Mouse (Mus musculus): ENCODE data around the gene Syvn1. TPM values are rescaled to one million over a fixed set of nuclear protein-coding genes. Genes with fewer than 3 reads are reported as not detected.
A peak's percentile ranks its signal among the peaks of the same experiment; 100 is the strongest.

Gene Syvn1
- polyA plus RNA-seq, 1 experiment from 2014 or later: 18.5 TPM

DNA sequence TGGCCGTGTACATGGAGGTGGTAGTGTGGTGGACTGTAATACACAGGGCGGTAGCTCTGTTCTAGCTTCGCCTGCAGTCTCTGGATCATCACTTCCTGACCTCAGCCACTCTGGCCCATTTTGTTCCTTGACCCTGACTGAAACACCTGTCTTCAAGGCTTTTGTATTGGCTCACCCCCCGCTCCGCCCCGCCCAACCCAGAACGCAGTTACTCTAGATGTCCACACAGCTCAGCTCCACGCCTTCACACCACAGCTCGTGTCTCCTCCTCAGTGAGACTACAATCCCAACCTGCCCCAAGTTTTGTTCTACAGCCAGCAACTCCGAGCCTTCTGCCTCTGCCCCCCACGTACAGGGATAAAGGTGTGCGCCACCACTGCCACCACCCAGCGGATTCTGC, 42.5 kb downstream of the Syvn1 start:
- ATAC-seq (ENCODE audit: low FRiP score, low TSS enrichment): no peak
- Histone ChIP-seq H3K27me3 (ENCODE audit: control insufficient read depth, insufficient read depth, low read length) (no peaks in the 10 kb centered on the region), H3K36me3 (ENCODE audit: control insufficient read depth, insufficient read depth, low read length) (peaks cover 6% of the 10 kb centered on the region), H3K4me1 (replicated peaks; ENCODE audit: control insufficient read depth, insufficient read depth) (peaks cover under 1% of the 10 kb centered on the region; the same call in 1 of the 2 replicates), H3K4me2 (replicated peaks; ENCODE audit: low read depth) (no peak overlapping the region), H3K27ac (replicated peaks) (no peak overlapping the region), H3K9ac (ENCODE audit: low read length) (no peak overlapping the region), H3K4me3 (ENCODE audit: low read depth, low read length) (no peak overlapping the region), H3K9me3 (ENCODE audit: control insufficient read depth, low read length) (no peaks in the 10 kb centered on the region)
- 91% methylated on average over 13 of the region's 13 CpGs for WGBS
- TF ChIP-seq EP300 (optimal IDR thresholded peaks at IDR 0.05) (no peak), CTCF (IDR thresholded peaks at IDR 0.05; ENCODE audit: low read depth) (no peak)
- no peak for DNase-seq (ENCODE audit: low spot score)

DNA sequence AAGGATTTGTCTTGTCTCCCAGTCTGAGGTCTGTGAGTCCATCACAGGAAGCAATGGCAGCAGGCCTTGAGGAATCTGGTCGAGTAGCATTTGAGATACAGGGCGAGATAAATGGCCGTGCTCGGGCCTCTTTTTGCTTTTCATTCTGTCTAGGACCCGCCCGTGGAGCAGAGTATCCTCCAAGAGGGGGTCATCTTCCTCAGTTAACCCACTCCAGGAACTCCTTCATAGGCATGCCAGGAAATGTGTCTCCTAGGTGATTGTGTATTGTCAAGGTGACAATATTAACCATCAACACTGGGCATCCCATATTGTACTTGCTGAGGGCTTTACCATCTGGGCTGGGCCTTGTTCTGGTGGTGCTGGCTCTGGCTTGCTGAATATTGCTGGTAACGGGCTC, 47.7 kb downstream of the Syvn1 start, which contains the start of gene AC131692.1:
TSS of gene AC131692.1 (plus strand) at position 301 of the 400 bp plus-strand sequence.
- H3K4me1 ChIP-seq (replicated peaks; ENCODE audit: control insufficient read depth, insufficient read depth): no peaks in the 10 kb centered on the region
- H3K9ac ChIP-seq (ENCODE audit: low read length): no peak within 1 kb of the TSS
- no peak within 1 kb of the TSS for H3K27ac ChIP-seq (replicated peaks)
- no peak within 1 kb of the TSS for H3K4me2 ChIP-seq (replicated peaks; ENCODE audit: low read depth)
- no peaks in the 10 kb centered on the region for H3K9me3 ChIP-seq (ENCODE audit: control insufficient read depth, low read length)
- H3K36me3 ChIP-seq (ENCODE audit: control insufficient read depth, insufficient read depth, low read length): peaks cover 6% of the 10 kb centered on the region
- DNase-seq (ENCODE audit: low spot score) (no peak), ATAC-seq (ENCODE audit: low FRiP score, low TSS enrichment) (no peak)
- no peak within 1 kb of the TSS for H3K4me3 ChIP-seq (ENCODE audit: low read depth, low read length)
- H3K27me3 ChIP-seq (ENCODE audit: control insufficient read depth, insufficient read depth, low read length): no peaks in the 10 kb centered on the region
- TF ChIP-seq CTCF (IDR thresholded peaks at IDR 0.05; ENCODE audit: low read depth) (no peak), EP300 (optimal IDR thresholded peaks at IDR 0.05) (no peak)
- WGBS: 85% methylated on average over 7 of the region's 7 CpGs

DNA sequence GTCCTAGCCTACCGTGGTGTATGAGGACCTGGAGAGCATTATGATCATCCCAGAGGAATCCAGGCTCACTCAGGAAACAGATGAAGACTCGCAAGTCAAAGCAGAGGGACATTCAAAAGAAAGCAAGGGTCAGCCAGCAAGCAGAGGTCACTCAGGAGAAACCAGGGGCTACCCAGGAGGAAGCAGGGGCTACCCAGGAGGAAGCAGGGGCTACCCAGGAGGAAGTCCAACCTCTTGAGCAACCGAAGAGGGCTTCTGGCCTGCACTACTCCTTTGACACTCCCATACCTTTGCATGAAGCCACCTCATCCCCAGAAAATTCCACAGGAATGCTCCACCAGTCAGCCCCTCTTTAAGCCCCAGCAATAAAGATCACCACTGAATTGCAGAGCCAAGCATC, 51.5 kb downstream of the Syvn1 start:
- Histone ChIP-seq H3K4me1 (replicated peaks; ENCODE audit: control insufficient read depth, insufficient read depth) (no peaks in the 10 kb centered on the region), H3K4me2 (replicated peaks; ENCODE audit: low read depth) (no peak overlapping the region), H3K9ac (ENCODE audit: low read length) (no peak overlapping the region), H3K4me3 (ENCODE audit: low read depth, low read length) (no peak overlapping the region), H3K9me3 (ENCODE audit: control insufficient read depth, low read length) (no peaks in the 10 kb centered on the region), H3K27me3 (ENCODE audit: control insufficient read depth, insufficient read depth, low read length) (no peaks in the 10 kb centered on the region), H3K27ac (replicated peaks) (no peak overlapping the region), H3K36me3 (ENCODE audit: control insufficient read depth, insufficient read depth, low read length) (no peaks in the 10 kb centered on the region)
- 85% methylated on average over 3 of the region's 3 CpGs for whole genome bisulfite sequencing
- ATAC-seq (ENCODE audit: low FRiP score, low TSS enrichment): no peak
- TF ChIP-seq CTCF (IDR thresholded peaks at IDR 0.05; ENCODE audit: low read depth) (no peak), EP300 (optimal IDR thresholded peaks at IDR 0.05) (no peak)
- DNase-seq (ENCODE audit: low spot score): no peak

DNA sequence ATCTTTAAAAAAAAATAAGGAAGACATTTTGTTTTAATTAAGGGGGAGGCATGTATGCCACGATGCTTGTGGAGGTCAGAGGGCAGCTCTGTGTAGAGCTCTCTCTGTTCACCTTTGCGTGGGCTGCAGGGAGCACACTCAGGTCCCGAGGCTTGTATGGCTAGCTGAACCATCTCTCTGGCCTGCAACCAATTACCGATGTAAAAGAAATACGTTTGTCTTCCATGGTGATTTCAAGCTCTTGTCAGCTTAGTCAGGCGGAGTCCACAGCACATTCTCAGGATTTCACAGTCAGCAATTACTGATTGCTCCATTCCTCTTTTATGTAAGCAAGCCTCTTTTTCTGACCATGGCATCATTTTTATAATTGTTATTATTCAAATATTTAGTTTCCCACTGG, 54.8 kb downstream of the Syvn1 start:
- 52% methylated on average over 6 of the region's 6 CpGs for WGBS
- H3K9ac ChIP-seq (ENCODE audit: low read length): no peak overlapping the region; the same call in 1 of the 2 replicates
- H3K36me3 ChIP-seq (ENCODE audit: control insufficient read depth, insufficient read depth, low read length): no peaks in the 10 kb centered on the region
- no peaks in the 10 kb centered on the region for H3K9me3 ChIP-seq (ENCODE audit: control insufficient read depth, low read length)
- DNase-seq (ENCODE audit: low spot score): no peak
- H3K4me3 ChIP-seq (ENCODE audit: low read depth, low read length): no peak overlapping the region
- no peaks in the 10 kb centered on the region for H3K27me3 ChIP-seq (ENCODE audit: control insufficient read depth, insufficient read depth, low read length)
- no peaks in the 10 kb centered on the region for H3K4me1 ChIP-seq (replicated peaks; ENCODE audit: control insufficient read depth, insufficient read depth)
- no peak overlapping the region for H3K27ac ChIP-seq (replicated peaks)
- no peak overlapping the region for H3K4me2 ChIP-seq (replicated peaks; ENCODE audit: low read depth)
- TF ChIP-seq CTCF (IDR thresholded peaks at IDR 0.05; ENCODE audit: low read depth): no peak
- no peak for TF ChIP-seq EP300 (optimal IDR thresholded peaks at IDR 0.05)
- no peak for ATAC-seq (ENCODE audit: low FRiP score, low TSS enrichment)

DNA sequence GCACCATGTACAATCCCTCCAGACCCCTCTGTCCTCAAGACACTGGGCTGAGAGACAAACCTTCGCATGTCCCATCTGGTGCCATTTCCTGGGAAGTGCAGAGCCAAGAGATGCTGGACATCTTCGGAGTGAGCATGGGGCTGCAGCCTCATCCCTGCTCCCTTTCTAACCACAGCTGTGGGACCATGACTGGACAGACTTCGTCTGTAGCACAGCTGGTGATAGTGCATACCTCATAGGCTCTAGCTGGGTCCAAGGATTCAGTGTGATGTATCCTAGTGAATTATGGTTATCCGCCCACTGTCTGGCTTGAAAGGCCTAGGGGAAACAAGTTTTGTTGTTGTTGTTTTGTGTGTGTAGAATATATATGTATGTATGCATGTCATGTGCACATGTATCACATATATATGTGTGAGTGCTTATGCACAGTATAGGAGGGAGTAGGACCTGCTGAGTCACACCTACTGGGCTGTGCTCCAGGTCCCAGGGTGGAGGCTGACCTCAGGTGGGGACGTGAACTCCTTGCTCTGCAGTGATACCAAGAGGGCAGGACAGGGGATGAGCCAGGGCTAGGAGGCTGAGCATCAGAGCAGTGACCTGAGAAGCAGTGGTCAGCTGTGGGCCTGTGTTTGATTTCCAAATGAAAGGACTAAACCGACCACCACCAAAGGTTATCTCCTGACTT, 55.9 kb downstream of the Syvn1 start:
- DNase-seq (ENCODE audit: low spot score) (peak; percentile 47), ATAC-seq (ENCODE audit: low FRiP score, low TSS enrichment) (peak; percentile 76)
- no peak overlapping the region for H3K4me2 ChIP-seq (replicated peaks; ENCODE audit: low read depth)
- no peaks in the 10 kb centered on the region for H3K9me3 ChIP-seq (ENCODE audit: control insufficient read depth, low read length)
- no peaks in the 10 kb centered on the region for H3K36me3 ChIP-seq (ENCODE audit: control insufficient read depth, insufficient read depth, low read length)
- no peak overlapping the region for H3K4me3 ChIP-seq (ENCODE audit: low read depth, low read length)
- 66% methylated on average over 6 of the region's 6 CpGs for WGBS
- no peaks in the 10 kb centered on the region for H3K27me3 ChIP-seq (ENCODE audit: control insufficient read depth, insufficient read depth, low read length)
- no peak overlapping the region for H3K27ac ChIP-seq (replicated peaks)
- H3K4me1 ChIP-seq (replicated peaks; ENCODE audit: control insufficient read depth, insufficient read depth): no peaks in the 10 kb centered on the region
- no peak overlapping the region for H3K9ac ChIP-seq (ENCODE audit: low read length)
- TF ChIP-seq EP300 (optimal IDR thresholded peaks at IDR 0.05) (no peak), CTCF (IDR thresholded peaks at IDR 0.05; ENCODE audit: low read depth) (no peak)

Small RNAs within 50 kb of the gene (microRNA-seq; reads per million reads assigned to microRNA genes)
- 1.9 reads per million for gene Mir6988

Other genes with a start within 250 kb of the Syvn1 start
- 13.8 and 18.8 TPM in 2 replicates for gene Frmd8, start 171.3 kb upstream of the Syvn1 start, polyA plus RNA-seq (2015; fragmentation: Nextera tagmentation; extraction: Ambion mirVana)
- 2.9 and 3.2 TPM in 2 replicates for gene Slc25a45, start 168.8 kb upstream of the Syvn1 start, polyA plus RNA-seq (2015; fragmentation: Nextera tagmentation; extraction: Ambion mirVana)
- gene Tigd3, start 152.4 kb upstream of the Syvn1 start, polyA plus RNA-seq (2015; fragmentation: Nextera tagmentation; extraction: Ambion mirVana): 0.77 and 1.0 TPM in 2 replicates
- gene Dpf2, start 133.6 kb upstream of the Syvn1 start, polyA plus RNA-seq (2015; fragmentation: Nextera tagmentation; extraction: Ambion mirVana): 47.0 and 54.9 TPM in 2 replicates
- 7.9 and 8.1 TPM in 2 replicates for gene Cdc42ep2, start 121.8 kb upstream of the Syvn1 start, polyA plus RNA-seq (2015; fragmentation: Nextera tagmentation; extraction: Ambion mirVana)
- gene Pola2, start 82.4 kb upstream of the Syvn1 start, polyA plus RNA-seq (2015; fragmentation: Nextera tagmentation; extraction: Ambion mirVana): 20.4 and 21.2 TPM in 2 replicates
- gene Slc22a20, start 60.4 kb upstream of the Syvn1 start, polyA plus RNA-seq (2015; fragmentation: Nextera tagmentation; extraction: Ambion mirVana): not detected in 2 replicates
- 21.2 and 21.4 TPM in 2 replicates for gene Capn1, start 30.7 kb upstream of the Syvn1 start, polyA plus RNA-seq (2015; fragmentation: Nextera tagmentation; extraction: Ambion mirVana)
- gene Mrpl49, start 11.2 kb downstream of the Syvn1 start, polyA plus RNA-seq (2015; fragmentation: Nextera tagmentation; extraction: Ambion mirVana): 35.0 and 36.6 TPM in 2 replicates
- 818 and 857 TPM in 2 replicates for gene Fau, start 11.3 kb downstream of the Syvn1 start, polyA plus RNA-seq (2015; fragmentation: Nextera tagmentation; extraction: Ambion mirVana)
- gene Znhit2, start 14.6 kb downstream of the Syvn1 start, polyA plus RNA-seq (2015; fragmentation: Nextera tagmentation; extraction: Ambion mirVana): 31.8 and 33.2 TPM in 2 replicates
- gene Tm7sf2, start 21.8 kb downstream of the Syvn1 start, polyA plus RNA-seq (2015; fragmentation: Nextera tagmentation; extraction: Ambion mirVana): 17.9 and 19.7 TPM in 2 replicates
- 43.2 and 48.9 TPM in 2 replicates for gene Vps51, start 30.7 kb downstream of the Syvn1 start, polyA plus RNA-seq (2015; fragmentation: Nextera tagmentation; extraction: Ambion mirVana)
- gene Tmem262, start 33.5 kb downstream of the Syvn1 start, polyA plus RNA-seq (2015; fragmentation: Nextera tagmentation; extraction: Ambion mirVana): not detected in 2 replicates
- 0.52 and 1.0 TPM in 2 replicates for gene Gm28374, start 35.7 kb downstream of the Syvn1 start, polyA plus RNA-seq (2015; fragmentation: Nextera tagmentation; extraction: Ambion mirVana)
- 58.4 and 62.5 TPM in 2 replicates for gene Zfpl1, start 38.4 kb downstream of the Syvn1 start, polyA plus RNA-seq (2015; fragmentation: Nextera tagmentation; extraction: Ambion mirVana)
- gene Cdca5, start 38.4 kb downstream of the Syvn1 start, polyA plus RNA-seq (2015; fragmentation: Nextera tagmentation; extraction: Ambion mirVana): 7.9 and 8.1 TPM in 2 replicates
- gene AC131692.1, start 47.8 kb downstream of the Syvn1 start, polyA plus RNA-seq (2015; fragmentation: Nextera tagmentation; extraction: Ambion mirVana): not detected in 2 replicates
- 0.05 and 0.07 TPM in 2 replicates for gene Naaladl1, start 59.2 kb downstream of the Syvn1 start, polyA plus RNA-seq (2015; fragmentation: Nextera tagmentation; extraction: Ambion mirVana)
- gene Sac3d1, start 72.1 kb downstream of the Syvn1 start, polyA plus RNA-seq (2015; fragmentation: Nextera tagmentation; extraction: Ambion mirVana): 26.8 and 29.4 TPM in 2 replicates
- 24.7 and 25.0 TPM in 2 replicates for gene Snx15, start 81.7 kb downstream of the Syvn1 start, polyA plus RNA-seq (2015; fragmentation: Nextera tagmentation; extraction: Ambion mirVana)
- 0.49 and 0.52 TPM in 2 replicates for gene Batf2, start 94.4 kb downstream of the Syvn1 start, polyA plus RNA-seq (2015; fragmentation: Nextera tagmentation; extraction: Ambion mirVana)
- 74.0 and 77.2 TPM in 2 replicates for gene Arl2, start 95.0 kb downstream of the Syvn1 start, polyA plus RNA-seq (2015; fragmentation: Nextera tagmentation; extraction: Ambion mirVana)
- 0.11 TPM in 1 of 2 replicates, not detected in the other for gene Majin, start 137.8 kb downstream of the Syvn1 start, polyA plus RNA-seq (2015; fragmentation: Nextera tagmentation; extraction: Ambion mirVana)
- 0.17 and 0.46 TPM in 2 replicates for gene Gpha2, start 179.8 kb downstream of the Syvn1 start, polyA plus RNA-seq (2015; fragmentation: Nextera tagmentation; extraction: Ambion mirVana)
- 14.7 and 15.0 TPM in 2 replicates for gene Ppp2r5b, start 189.3 kb downstream of the Syvn1 start, polyA plus RNA-seq (2015; fragmentation: Nextera tagmentation; extraction: Ambion mirVana)
- 4.8 and 6.0 TPM in 2 replicates for gene Atg2a, start 195.1 kb downstream of the Syvn1 start, polyA plus RNA-seq (2015; fragmentation: Nextera tagmentation; extraction: Ambion mirVana)
- gene Ehd1, start 230.1 kb downstream of the Syvn1 start, polyA plus RNA-seq (2015; fragmentation: Nextera tagmentation; extraction: Ambion mirVana): 62.0 and 63.8 TPM in 2 replicates

Measured in stomach, postnatal 0 days (tissue).